Mouse (Mus musculus): ENCODE data around the gene Asic4. TPM values are rescaled to one million over a fixed set of nuclear protein-coding genes. Genes with fewer than 3 reads are reported as not detected.
A peak's percentile ranks its signal among the peaks of the same experiment; 100 is the strongest.

Asic4 gene
- polyA plus RNA-seq, 1 experiment from 2014 or later: 0.11 TPM

DNA sequence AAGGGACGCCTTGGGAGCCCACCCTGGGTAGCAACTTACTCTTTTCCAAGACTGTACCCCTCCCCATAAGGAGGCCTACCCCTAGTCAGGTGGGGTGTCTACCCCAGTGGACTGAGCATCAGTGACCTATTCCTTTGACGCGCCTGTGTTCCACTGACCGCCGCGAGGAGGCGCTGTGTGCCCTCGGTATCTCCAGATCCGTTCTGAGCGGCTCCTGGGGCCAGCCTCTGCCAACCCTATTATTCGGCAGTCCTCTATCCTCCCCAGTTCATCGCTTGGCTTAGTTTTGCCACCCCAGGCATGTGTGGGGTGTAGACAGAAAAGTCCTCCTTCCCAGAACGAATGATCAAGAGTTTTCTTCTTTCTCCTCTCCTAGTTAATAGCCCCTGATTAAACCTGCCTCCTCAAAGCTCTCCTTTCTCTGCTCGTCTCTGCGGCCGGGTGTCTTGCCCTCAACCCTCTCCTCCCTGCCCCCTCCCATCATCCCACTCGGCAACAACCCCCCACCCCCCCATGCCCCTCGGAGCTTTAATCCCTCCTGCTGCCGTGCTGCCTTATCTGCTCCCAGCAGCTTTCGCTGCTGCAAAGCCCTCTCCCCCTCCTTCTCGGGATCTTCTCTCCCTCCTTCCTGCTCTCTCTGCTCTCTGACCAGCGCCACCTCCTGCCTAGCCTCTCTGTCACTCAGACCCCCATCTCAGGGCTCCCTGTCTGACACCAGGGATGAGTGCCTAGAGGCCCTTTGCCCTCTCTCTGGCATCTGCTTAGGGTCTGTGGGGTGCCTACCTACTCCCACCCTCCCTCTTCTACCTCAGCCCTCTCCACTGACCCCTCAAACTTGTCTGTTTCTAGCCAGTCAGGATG is 4.3 kb upstream of the Asic4 start:
- under 1% methylated on average over 22 of the region's 22 CpGs for WGBS (ENCODE audit: insufficient replicate concordance)
- peak; percentile 32 for ATAC-seq (replicated peaks; ENCODE audit: insufficient number of reproducible peaks, low FRiP score, low TSS enrichment)
- Histone ChIP-seq H3K36me3 (ENCODE audit: control insufficient read depth, insufficient read depth, low read length) (no peaks in the 10 kb centered on the region), H3K4me1 (ENCODE audit: control insufficient read depth, insufficient read depth, low read length) (peaks cover 71% of the 10 kb centered on the region), H3K9ac (ENCODE audit: low read depth, low read length) (peak overlapping the region; percentile 58), H3K4me2 (peak overlapping the region; percentile 71), H3K27ac (ENCODE audit: low read depth, low read length) (peak overlapping the region; percentile 50; the same call in 1 of the 2 replicates), H3K9me3 (replicated peaks; ENCODE audit: control insufficient read depth, low read length) (no peaks in the 10 kb centered on the region), H3K4me3 (ENCODE audit: low read depth, low read length) (peak overlapping the region; percentile 35), H3K27me3 (ENCODE audit: control insufficient read depth, insufficient read depth, low read length) (peaks cover 43% of the 10 kb centered on the region)

DNA sequence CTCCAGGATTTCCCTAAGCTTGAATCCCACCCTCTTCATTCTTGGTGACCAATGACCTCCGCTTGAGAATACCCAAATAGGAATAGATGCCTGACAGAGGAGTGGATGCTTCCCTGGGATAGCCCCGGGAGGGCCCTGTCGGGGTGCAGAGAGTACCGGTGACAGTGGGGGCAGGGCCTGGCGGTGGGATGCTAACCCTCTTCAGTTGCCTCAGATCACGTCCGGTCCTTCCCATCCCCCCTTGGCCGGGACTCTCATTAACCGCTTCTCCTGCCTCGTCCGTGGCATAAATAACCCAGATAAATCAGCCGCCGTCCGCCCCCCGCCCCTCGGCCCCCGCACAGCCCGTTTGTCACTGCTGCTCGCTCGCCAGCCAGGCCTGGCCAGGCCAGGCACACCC is 3.6 kb upstream of the Asic4 start:
- Histone ChIP-seq H3K9ac (ENCODE audit: low read depth, low read length) (peak overlapping the region; percentile 58; the same call in 1 of the 2 replicates), H3K27ac (ENCODE audit: low read depth, low read length) (0 out of 2 replicates have a peak overlapping the region, but pooled peaks have one; percentile 41), H3K4me1 (ENCODE audit: control insufficient read depth, insufficient read depth, low read length) (peaks cover 75% of the 10 kb centered on the region), H3K4me2 (peak overlapping the region; percentile 71), H3K36me3 (ENCODE audit: control insufficient read depth, insufficient read depth, low read length) (no peaks in the 10 kb centered on the region), H3K27me3 (ENCODE audit: control insufficient read depth, insufficient read depth, low read length) (peaks cover 49% of the 10 kb centered on the region), H3K4me3 (ENCODE audit: low read depth, low read length) (0 out of 2 replicates have a peak overlapping the region, but pooled peaks have one; percentile 5), H3K9me3 (replicated peaks; ENCODE audit: control insufficient read depth, low read length) (no peaks in the 10 kb centered on the region)
- no peak for ATAC-seq (replicated peaks; ENCODE audit: insufficient number of reproducible peaks, low FRiP score, low TSS enrichment)
- 2% methylated on average over 20 of the region's 20 CpGs for WGBS (ENCODE audit: insufficient replicate concordance)

DNA sequence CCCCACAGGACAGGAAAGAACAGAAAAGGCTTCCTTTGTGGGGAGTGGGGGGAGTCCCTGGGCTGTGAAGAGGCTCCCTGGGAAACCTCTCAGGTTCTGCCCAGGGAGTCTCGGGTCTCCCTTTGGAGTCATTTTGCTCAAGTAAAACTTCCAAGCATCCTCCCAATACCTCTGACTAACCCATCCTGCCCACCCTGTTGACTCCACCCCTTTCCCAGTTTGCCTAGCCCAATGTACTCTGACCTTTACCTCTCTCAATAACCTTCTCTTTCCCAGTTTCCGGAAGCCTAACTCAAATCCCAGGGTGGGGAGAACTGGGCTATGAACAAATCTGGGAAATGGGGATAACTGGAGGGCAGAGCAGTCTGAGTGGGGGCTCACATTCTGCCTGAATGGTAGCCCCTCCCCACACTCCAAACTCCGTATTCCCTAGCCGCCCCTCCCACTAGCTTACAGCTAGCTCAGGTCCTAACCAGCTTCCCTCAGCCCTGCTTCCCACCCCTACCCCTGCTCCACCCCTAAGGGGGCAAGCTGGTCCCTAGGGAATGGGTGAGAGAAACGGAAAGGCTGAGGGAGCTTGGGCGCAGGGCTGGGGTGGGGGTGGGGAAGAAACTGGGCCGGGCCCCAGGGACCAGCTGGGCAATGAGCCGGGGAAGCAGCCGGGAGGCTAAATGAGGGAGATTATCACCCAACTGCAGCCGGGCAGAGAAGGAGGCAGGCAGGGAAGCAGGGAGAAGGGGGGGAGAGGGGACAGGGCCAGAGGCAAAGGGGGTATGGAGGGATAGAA is 2.8 kb upstream of the Asic4 start:
- Histone ChIP-seq H3K4me1 (ENCODE audit: control insufficient read depth, insufficient read depth, low read length) (peaks cover 75% of the 10 kb centered on the region), H3K36me3 (ENCODE audit: control insufficient read depth, insufficient read depth, low read length) (no peaks in the 10 kb centered on the region), H3K4me2 (peak overlapping the region; percentile 71), H3K27me3 (ENCODE audit: control insufficient read depth, insufficient read depth, low read length) (peaks cover 57% of the 10 kb centered on the region), H3K4me3 (ENCODE audit: low read depth, low read length) (0 out of 2 replicates have a peak overlapping the region, but pooled peaks have one; percentile 12), H3K9me3 (replicated peaks; ENCODE audit: control insufficient read depth, low read length) (no peaks in the 10 kb centered on the region), H3K9ac (ENCODE audit: low read depth, low read length) (0 out of 2 replicates have a peak overlapping the region, but pooled peaks have one; percentile 22), H3K27ac (ENCODE audit: low read depth, low read length) (0 out of 2 replicates have a peak overlapping the region, but pooled peaks have one; percentile 41)
- no peak for ATAC-seq (replicated peaks; ENCODE audit: insufficient number of reproducible peaks, low FRiP score, low TSS enrichment)
- 6% methylated on average over 10 of the region's 10 CpGs for WGBS (ENCODE audit: insufficient replicate concordance)

DNA sequence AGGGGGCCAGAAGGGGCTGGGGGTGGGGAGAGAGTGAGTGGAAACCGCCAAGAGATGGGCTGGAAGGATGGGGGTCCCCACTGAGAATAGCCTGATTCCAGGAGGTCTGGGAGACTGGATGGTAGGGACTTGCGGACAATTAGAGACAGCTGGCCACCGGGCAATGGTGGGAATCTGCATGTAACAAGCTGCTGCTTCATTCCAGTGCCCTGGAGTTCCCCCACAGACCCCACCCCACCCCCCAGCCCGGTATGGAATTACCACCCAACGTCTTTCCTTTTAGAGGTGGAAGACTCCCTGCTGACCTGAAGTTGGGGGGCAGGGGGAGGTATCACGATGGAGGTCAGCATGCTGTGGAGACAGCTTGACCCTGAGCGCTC is 2.2 kb upstream of the Asic4 start:
- Histone ChIP-seq H3K4me3 (ENCODE audit: low read depth, low read length) (0 out of 2 replicates have a peak overlapping the region, but pooled peaks have one; percentile 12), H3K9ac (ENCODE audit: low read depth, low read length) (no peak overlapping the region)
- WGBS (ENCODE audit: insufficient replicate concordance): 0% methylated on average over 7 of the region's 7 CpGs

DNA sequence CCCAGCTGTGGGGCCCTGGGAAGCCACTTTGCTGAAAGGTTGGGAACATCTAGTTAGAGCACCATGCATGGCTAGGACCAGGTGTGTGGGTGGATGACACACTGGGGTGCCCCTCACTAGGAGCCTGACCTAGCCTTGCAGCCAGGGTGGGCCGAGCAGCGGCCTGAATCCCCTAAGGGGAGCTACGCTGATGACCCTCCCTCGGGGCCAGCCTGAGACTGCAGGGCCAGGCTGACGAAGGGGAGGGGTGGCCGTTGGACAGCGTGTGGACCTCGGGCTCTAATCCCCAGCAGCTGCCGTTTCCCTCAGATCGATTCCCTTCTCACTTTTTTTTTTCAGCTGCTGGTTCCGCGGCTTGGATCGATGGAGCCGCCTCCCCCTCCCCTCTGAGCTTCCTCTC is 1.3 kb upstream of the Asic4 start:
- Histone ChIP-seq H3K27ac (ENCODE audit: low read depth, low read length) (no peak overlapping the region), H3K27me3 (ENCODE audit: control insufficient read depth, insufficient read depth, low read length) (peaks cover 66% of the 10 kb centered on the region), H3K36me3 (ENCODE audit: control insufficient read depth, insufficient read depth, low read length) (no peaks in the 10 kb centered on the region), H3K4me3 (ENCODE audit: low read depth, low read length) (no peak overlapping the region), H3K9ac (ENCODE audit: low read depth, low read length) (no peak overlapping the region), H3K4me1 (ENCODE audit: control insufficient read depth, insufficient read depth, low read length) (peaks cover 68% of the 10 kb centered on the region), H3K9me3 (replicated peaks; ENCODE audit: control insufficient read depth, low read length) (no peaks in the 10 kb centered on the region), H3K4me2 (peak overlapping the region; percentile 8; the same call in 1 of the 2 replicates)
- WGBS (ENCODE audit: insufficient replicate concordance): 3% methylated on average over 14 of the region's 14 CpGs
- ATAC-seq (replicated peaks; ENCODE audit: insufficient number of reproducible peaks, low FRiP score, low TSS enrichment): no peak

More for the DNA sequence above, 2.2 kb upstream of the Asic4 start:
- Histone ChIP-seq H3K27ac (ENCODE audit: low read depth, low read length) (no peak overlapping the region), H3K27me3 (ENCODE audit: control insufficient read depth, insufficient read depth, low read length) (peaks cover 63% of the 10 kb centered on the region), H3K9me3 (replicated peaks; ENCODE audit: control insufficient read depth, low read length) (no peaks in the 10 kb centered on the region), H3K4me1 (ENCODE audit: control insufficient read depth, insufficient read depth, low read length) (peaks cover 75% of the 10 kb centered on the region), H3K36me3 (ENCODE audit: control insufficient read depth, insufficient read depth, low read length) (no peaks in the 10 kb centered on the region), H3K4me2 (peak overlapping the region; percentile 71)
- no peak for ATAC-seq (replicated peaks; ENCODE audit: insufficient number of reproducible peaks, low FRiP score, low TSS enrichment)

DNA sequence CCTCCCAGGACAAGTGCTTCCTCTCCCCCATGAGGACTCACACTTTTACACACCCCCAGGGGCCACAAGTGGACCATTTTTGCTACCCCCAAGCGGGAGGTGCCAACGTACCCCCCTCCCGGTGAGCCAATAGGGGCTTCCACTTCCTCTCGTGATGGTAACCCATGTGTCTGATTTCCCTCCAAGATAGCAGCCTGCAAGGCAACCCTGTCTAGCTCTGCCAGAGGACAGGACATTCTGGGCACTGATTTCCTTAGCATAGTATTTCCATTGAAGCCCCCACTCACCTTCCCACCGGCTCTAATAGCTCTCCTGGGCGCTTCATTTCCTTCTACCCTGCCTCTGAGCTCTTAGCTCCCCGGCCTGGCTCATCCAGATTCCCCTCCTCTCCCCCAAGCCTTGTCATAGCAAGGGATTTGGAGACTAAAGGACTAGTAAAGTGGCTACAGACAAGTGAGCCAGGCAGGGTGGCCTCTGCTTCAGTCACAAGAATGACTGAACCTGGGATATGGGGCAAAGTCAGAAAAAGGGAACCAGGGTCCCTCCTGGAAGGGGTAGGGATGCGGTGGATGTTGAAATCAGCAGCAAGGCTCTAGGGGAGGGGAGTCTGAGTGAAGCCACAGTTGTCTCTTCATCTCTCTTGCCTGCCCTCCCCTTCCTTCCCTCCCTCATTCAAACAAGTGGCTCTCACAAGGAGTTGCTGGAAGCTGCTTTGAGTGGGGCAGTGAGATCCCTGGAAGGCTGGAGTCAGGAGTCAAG is 680 bp upstream of the Asic4 start:
- no peak overlapping the region for H3K27ac ChIP-seq (ENCODE audit: low read depth, low read length)
- H3K9ac ChIP-seq (ENCODE audit: low read depth, low read length): no peak overlapping the region
- no peaks in the 10 kb centered on the region for H3K36me3 ChIP-seq (ENCODE audit: control insufficient read depth, insufficient read depth, low read length)
- WGBS (ENCODE audit: insufficient replicate concordance): under 1% methylated on average over 8 of the region's 8 CpGs
- H3K4me2 ChIP-seq: peak overlapping the region; percentile 70
- no peak overlapping the region; the same call in 1 of the 2 replicates for H3K4me3 ChIP-seq (ENCODE audit: low read depth, low read length)
- peaks cover 67% of the 10 kb centered on the region for H3K4me1 ChIP-seq (ENCODE audit: control insufficient read depth, insufficient read depth, low read length)
- H3K27me3 ChIP-seq (ENCODE audit: control insufficient read depth, insufficient read depth, low read length): peaks cover 70% of the 10 kb centered on the region
- no peaks in the 10 kb centered on the region for H3K9me3 ChIP-seq (replicated peaks; ENCODE audit: control insufficient read depth, low read length)
- no peak for ATAC-seq (replicated peaks; ENCODE audit: insufficient number of reproducible peaks, low FRiP score, low TSS enrichment)

DNA sequence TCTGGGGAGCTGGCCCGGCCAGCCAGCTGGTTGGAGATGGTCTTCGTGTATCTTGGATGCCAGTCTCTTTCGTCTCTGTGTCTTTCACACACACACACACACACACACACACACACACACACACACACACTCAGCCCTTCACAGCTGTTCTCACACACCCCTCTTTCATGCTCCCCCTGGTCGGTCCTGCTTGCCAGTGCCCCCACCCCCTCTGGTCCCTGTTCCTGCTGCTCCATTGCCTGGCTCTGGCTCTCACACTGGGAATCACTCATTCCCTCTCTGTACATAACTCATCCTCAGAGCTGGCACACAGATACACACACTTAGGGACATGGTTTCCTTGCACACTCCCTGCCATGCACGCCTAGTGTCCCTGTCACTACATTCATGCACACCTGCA is 1.7 kb downstream of the Asic4 start:
- peaks cover 54% of the 10 kb centered on the region for H3K4me1 ChIP-seq (ENCODE audit: control insufficient read depth, insufficient read depth, low read length)
- H3K4me3 ChIP-seq (ENCODE audit: low read depth, low read length): no peak overlapping the region
- ATAC-seq (replicated peaks; ENCODE audit: insufficient number of reproducible peaks, low FRiP score, low TSS enrichment): no peak
- H3K27ac ChIP-seq (ENCODE audit: low read depth, low read length): no peak overlapping the region
- H3K9me3 ChIP-seq (replicated peaks; ENCODE audit: control insufficient read depth, low read length): no peaks in the 10 kb centered on the region
- no peaks in the 10 kb centered on the region for H3K36me3 ChIP-seq (ENCODE audit: control insufficient read depth, insufficient read depth, low read length)
- no peak overlapping the region for H3K4me2 ChIP-seq
- no peak overlapping the region for H3K9ac ChIP-seq (ENCODE audit: low read depth, low read length)
- peaks cover 87% of the 10 kb centered on the region for H3K27me3 ChIP-seq (ENCODE audit: control insufficient read depth, insufficient read depth, low read length)
- WGBS (ENCODE audit: insufficient replicate concordance): 74% methylated on average over 5 of the region's 5 CpGs

DNA sequence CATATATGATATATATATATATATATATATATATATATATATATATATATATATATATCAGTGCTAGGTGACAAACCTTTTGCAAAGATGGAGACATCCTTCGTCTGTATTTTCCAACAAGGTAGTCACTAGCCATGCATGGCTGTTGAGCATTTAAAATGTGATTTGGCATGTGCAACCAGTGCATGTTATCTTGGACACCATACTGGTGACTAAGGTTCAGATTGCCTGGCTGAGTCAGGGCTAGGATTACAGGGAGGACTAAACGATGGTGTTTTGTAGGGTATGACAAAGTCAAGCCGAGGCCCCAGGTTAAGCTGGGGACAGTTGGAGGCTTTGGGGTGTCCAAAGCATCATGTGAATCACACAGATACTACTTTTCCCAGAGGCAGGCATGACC is 5.2 kb downstream of the Asic4 start:
- H3K4me3 ChIP-seq (ENCODE audit: low read depth, low read length): no peak overlapping the region
- no peaks in the 10 kb centered on the region for H3K36me3 ChIP-seq (ENCODE audit: control insufficient read depth, insufficient read depth, low read length)
- no peak for ATAC-seq (replicated peaks; ENCODE audit: insufficient number of reproducible peaks, low FRiP score, low TSS enrichment)
- H3K9me3 ChIP-seq (replicated peaks; ENCODE audit: control insufficient read depth, low read length): no peaks in the 10 kb centered on the region
- H3K4me2 ChIP-seq: no peak overlapping the region
- H3K27me3 ChIP-seq (ENCODE audit: control insufficient read depth, insufficient read depth, low read length): peaks cover 78% of the 10 kb centered on the region
- no peak overlapping the region for H3K9ac ChIP-seq (ENCODE audit: low read depth, low read length)
- H3K27ac ChIP-seq (ENCODE audit: low read depth, low read length): no peak overlapping the region
- H3K4me1 ChIP-seq (ENCODE audit: control insufficient read depth, insufficient read depth, low read length): peaks cover 41% of the 10 kb centered on the region
- whole genome bisulfite sequencing (ENCODE audit: insufficient replicate concordance): 66% methylated on average over 3 of the region's 3 CpGs
